Mouse (Mus musculus) G1E (cell line): ENCODE data around the gene Rps6ka1. TPM values are rescaled to one million over a fixed set of nuclear protein-coding genes. Genes with fewer than 3 reads are reported as not detected.
"Not testable (repeated sequence)": the region's sequence is repeated elsewhere in the genome, so short reads cannot be mapped to it uniquely, and the experiment has no call there.

Source experiments
- ATAC-seq: 2 replicates; pipeline ENCODE4 v1.8.0; 2016; ENCODE audit warnings: mild to moderate bottlenecking; ENCODE audit not compliant: insufficient number of reproducible peaks, poor library complexity, low FRiP score, severe bottlenecking; ENCODE audit errors: extremely low read depth
- DNase-seq: peaks from one replicate; pipeline ENCODE4 v3.0.0; 2012; ENCODE audit warnings: low spot score
- H3K27me3 ChIP-seq: 2 replicates; pipeline ENCODE4 v1.6.1; 2012; ENCODE audit warnings: mild to moderate bottlenecking, low read length, inconsistent platforms; ENCODE audit not compliant: insufficient read depth
- H3K36me3 ChIP-seq: replicated peaks from 2 replicates; pipeline ENCODE3; 2012; ENCODE audit warnings: mild to moderate bottlenecking, inconsistent platforms
- H3K4me1 ChIP-seq: 2 replicates; pipeline ENCODE4 v1.6.1; 2012; ENCODE audit warnings: low read depth, low read length, inconsistent platforms, mixed read lengths; ENCODE audit not compliant: insufficient read depth
- H3K4me3 ChIP-seq: 2 replicates; pipeline ENCODE4 v1.5.1; 2012; ENCODE audit warnings: low read depth, mild to moderate bottlenecking, inconsistent platforms, low read length, moderate library complexity, mixed read lengths
- H3K9me3 ChIP-seq: replicated peaks from 2 replicates; pipeline ENCODE4 v1.6.1; 2012; ENCODE audit warnings: inconsistent platforms
- CTCF ChIP-seq: IDR thresholded peaks from 2 replicates; pipeline ENCODE4 v1.5.1; 2012; ENCODE audit warnings: low read depth, low read length, inconsistent platforms, mixed read lengths
- GATA1 ChIP-seq: IDR thresholded peaks from 2 replicates; pipeline ENCODE4 v1.6.1; 2012; ENCODE audit warnings: borderline replicate concordance, low read length, inconsistent platforms, mixed read lengths
- GATA2 ChIP-seq: IDR thresholded peaks from 2 replicates; pipeline ENCODE4 v1.6.1; 2012; ENCODE audit warnings: low read depth, low read length, inconsistent platforms, borderline replicate concordance
- POLR2AphosphoS5 ChIP-seq: IDR thresholded peaks from 2 replicates; pipeline ENCODE4 v1.6.1; 2012; ENCODE audit warnings: low read depth, low read length, inconsistent platforms; ENCODE audit not compliant: insufficient replicate concordance
- TAL1 ChIP-seq: conservative IDR thresholded peaks from 2 replicates; pipeline ENCODE4 v1.6.1; 2012; ENCODE audit warnings: low read depth, low read length, inconsistent platforms, mixed read lengths
- polyA plus RNA-seq: library from polyadenylated mRNA; stranded (reverse); fragments of >175 nt; gene quantifications from 2 replicates; pipeline ENCODE4 v1.2.3, GENCODE M21; 2012
- total RNA-seq, 2 experiments: library from RNA; stranded (forward) in 1 of 2; stranded (reverse) in 1 of 2; fragments of 200-1000 nt in 1 of 2; fragments of >200 nt in 1 of 2; fragmentation: Nextera tagmentation in 1 of 2; gene quantifications; 2 replicates each; pipeline ENCODE4 v1.2.3; 2014 to 2017

The Rps6ka1 gene
- total and polyA plus RNA-seq, 3 experiments, result 27.3 to 29.7 (median 27.4) TPM

DNA sequence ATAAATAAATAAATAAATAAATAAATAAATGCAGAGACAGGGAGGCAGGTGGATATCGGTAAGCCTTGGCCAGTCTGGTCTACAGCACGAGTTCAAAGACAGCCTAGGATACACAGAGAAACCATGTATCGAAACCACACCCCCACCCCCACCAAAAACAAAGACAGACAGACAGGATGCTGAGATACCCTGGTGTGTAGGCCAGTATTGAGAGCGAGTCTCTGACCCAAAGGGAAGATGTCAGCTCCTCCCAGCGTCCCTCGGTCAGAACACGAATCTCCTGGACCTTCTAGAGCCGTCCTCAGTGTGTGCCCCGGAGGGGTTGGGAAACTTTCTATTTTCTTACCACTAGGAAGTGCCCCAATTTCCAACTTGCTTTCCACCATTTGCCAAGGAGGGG lies 42.5 kb downstream of the Rps6ka1 start:
- Histone ChIP-seq H3K4me1 (peaks cover 24% of the 10 kb centered on the region), H3K27me3 (peaks cover 15% of the 10 kb centered on the region; the same call in 1 of the 2 replicates), H3K4me3 (no peak overlapping the region), H3K9me3 (no peaks in the 10 kb centered on the region), H3K36me3 (peaks cover 14% of the 10 kb centered on the region)
- DNase-seq, result no peak
- TF ChIP-seq GATA1 (no peak), CTCF (no peak), POLR2AphosphoS5 (no peak), TAL1 (no peak)
- no peak for ATAC-seq

DNA sequence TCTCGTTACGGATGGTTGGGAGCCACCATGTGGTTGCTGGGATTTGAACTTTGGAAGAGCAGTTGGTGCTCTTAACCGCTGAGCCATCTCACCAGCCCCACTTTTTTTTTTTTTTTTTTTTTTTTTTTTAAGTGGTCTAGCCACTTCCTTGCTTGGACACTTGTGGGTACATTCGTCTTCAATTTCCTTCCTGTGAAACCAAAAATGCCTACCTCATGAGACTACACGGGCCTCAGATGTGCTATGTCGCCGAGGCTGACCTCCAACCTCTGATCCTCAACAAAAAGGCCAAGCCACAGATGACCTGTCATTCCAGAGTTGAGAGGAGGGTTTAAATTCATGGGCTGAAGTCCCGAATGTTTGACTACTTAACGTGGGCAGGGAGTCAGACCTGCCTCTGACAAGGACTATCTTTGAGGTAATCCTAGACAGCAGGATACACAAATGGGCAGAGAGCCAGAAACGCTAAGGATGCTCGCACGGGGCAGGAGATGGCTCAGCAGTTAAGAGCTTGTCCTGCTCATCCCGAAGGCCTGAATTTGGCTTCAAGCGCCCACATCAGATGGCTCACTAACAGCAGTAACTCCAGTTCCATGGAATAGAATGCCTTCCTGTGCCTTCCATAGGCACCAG lies 43.3 kb downstream of the Rps6ka1 start:
- DNase-seq, result no peak
- H3K4me3 ChIP-seq, result no peak overlapping the region

DNA sequence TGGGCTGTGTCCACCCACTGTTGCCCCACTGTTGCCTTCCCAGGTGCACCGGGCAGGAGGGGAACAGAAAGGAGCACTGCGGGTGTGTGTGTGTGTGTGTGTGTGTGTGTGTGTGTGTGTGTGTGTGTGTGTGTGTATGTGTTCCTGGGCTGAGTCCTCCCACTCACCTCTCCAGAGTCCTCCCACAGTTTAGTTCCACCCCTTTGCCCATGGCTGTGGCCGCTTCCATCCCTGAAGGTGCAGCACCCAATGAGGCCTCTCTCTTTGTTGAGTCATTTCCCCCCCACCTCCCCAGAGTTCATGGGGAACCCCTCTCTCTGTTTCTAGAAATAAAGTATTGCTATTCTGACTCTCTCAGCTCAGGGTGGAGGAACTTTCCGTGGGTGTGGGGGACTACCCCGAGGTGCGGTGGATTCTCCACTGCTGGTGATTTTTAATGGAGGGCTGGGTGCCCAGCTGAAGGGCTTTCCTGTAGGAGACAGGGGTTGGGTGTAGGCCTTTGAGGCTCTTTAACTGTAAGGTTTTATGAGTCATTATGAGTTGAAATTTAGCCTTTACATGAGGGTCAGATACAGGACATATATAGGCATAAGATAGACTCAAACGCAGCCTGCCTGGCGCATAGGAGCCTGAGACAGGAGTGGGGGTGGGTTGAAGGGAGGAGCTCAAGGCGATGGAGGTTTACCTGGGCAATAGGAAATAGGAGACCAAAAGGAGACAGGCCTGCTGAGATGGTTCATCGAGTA lies 44.4 kb downstream of the Rps6ka1 start:
- TF ChIP-seq POLR2AphosphoS5 (no peak), GATA2 (no peak), GATA1 (no peak), TAL1 (no peak), CTCF (no peak)
- Histone ChIP-seq H3K9me3 (no peaks in the 10 kb centered on the region), H3K4me1 (peaks cover 25% of the 10 kb centered on the region), H3K4me3 (peak overlapping the region; percentile 34; the same call in 1 of the 2 replicates), H3K36me3 (peaks cover 9% of the 10 kb centered on the region), H3K27me3 (peaks cover 11% of the 10 kb centered on the region; the same call in 1 of the 2 replicates)
- no peak for ATAC-seq
- peak; percentile 64 for DNase-seq

More for the DNA sequence above, 43.3 kb downstream of the Rps6ka1 start:
- Histone ChIP-seq H3K9me3 (no peaks in the 10 kb centered on the region), H3K27me3 (peaks cover 15% of the 10 kb centered on the region; the same call in 1 of the 2 replicates), H3K36me3 (peaks cover 14% of the 10 kb centered on the region), H3K4me1 (peaks cover 24% of the 10 kb centered on the region)
- no peak for ATAC-seq
- TF ChIP-seq CTCF (no peak), POLR2AphosphoS5 (no peak), GATA1 (no peak), GATA2 (no peak), TAL1 (no peak)

DNA sequence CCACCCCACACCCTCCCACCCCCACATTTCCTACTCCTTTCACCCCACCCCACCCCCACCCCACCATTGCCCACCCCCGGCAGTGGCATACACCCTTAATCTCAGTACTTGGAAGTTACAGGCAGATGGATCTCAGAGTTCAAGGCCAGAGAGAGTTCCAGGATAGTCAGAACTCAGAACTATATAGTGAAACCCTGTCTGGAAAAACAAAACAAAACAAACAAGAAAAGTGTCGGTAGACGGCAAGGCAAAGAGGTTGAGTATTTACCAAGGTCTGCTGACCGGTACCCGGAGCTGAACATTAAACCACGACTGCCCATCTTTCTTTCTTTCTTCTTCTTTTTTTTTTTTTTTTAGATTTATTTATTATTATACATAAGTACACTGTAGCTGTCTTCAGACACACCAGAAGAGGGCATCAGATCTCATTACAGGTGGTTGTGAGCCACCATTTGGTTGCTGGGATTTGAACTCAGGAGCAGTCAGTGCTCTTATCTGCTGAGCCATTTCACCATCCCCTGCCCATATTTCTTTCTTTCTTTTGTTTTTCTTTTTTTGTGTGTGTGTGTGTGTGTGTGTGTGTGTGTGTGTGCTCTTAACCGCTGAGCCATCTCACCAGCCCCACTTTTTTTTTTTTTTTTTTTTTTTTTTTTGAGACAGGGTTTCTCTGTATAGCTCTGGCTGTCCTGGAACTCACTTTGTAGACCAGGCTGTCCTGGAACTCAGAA lies 45.7 kb downstream of the Rps6ka1 start:
- H3K9me3 ChIP-seq, H3K36me3 ChIP-seq, H3K4me3 ChIP-seq, ATAC-seq, DNase-seq, H3K27me3 ChIP-seq: not testable (repeated sequence)
- H3K4me1 ChIP-seq, result peaks cover 27% of the 10 kb centered on the region

DNA sequence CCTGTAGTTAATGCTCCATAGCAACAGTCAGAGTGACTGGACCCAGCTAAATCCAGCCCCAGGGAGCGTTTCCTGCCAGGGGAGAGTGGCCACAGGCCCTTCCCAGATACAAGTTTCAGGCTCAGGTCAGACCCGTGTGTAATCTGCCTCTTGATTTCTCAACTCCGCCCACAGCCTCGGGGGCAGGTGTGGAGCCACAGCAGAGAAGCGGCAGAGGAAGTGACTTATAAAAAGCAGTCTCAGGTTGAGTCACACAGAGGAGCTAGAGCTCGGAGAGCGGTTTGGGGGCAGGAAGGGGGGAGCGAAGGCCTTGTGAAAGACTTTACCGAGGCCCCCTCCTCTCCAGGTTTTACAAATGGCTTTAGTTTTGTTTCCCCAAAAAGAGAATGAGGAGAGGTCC lies 46.6 kb downstream of the Rps6ka1 start:
- TF ChIP-seq GATA1, result no peak
- H3K4me3 ChIP-seq, result no peak overlapping the region; the same call in 1 of the 2 replicates
- ATAC-seq (peak; percentile 34; the same call in 1 of the 2 replicates), DNase-seq (peak; percentile 43)
- peaks cover 27% of the 10 kb centered on the region for H3K4me1 ChIP-seq
- H3K9me3 ChIP-seq, result no peaks in the 10 kb centered on the region
- H3K36me3 ChIP-seq, result no peaks in the 10 kb centered on the region
- 0 out of 2 replicates have a peak, but pooled peaks cover 3% of the 10 kb centered on the region for H3K27me3 ChIP-seq

DNA sequence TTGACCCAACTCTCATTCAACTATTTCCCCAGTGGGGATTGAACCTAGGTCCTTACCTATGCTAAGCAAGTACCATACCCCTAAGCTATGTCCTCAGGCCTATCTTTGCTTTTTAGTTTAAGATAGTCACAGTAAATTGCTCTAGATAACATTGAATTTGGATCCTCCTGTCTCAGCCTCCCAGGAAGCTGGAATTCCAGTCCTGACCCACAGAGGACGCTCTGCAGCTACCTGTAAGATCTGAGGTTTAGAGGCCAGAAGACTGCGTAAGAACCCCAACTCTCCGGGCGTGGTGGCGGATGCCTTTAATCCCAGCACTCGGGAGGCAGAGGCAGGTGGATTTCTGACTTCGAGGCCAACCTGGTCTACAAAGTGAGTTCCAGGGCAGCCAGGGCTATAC lies 47.1 kb downstream of the Rps6ka1 start:
- H3K27me3 ChIP-seq, result 0 out of 2 replicates have a peak, but pooled peaks cover 3% of the 10 kb centered on the region
- DNase-seq, result no peak
- H3K36me3 ChIP-seq, result no peaks in the 10 kb centered on the region
- ATAC-seq, result no peak
- TF ChIP-seq GATA2, result no peak
- TF ChIP-seq TAL1, result no peak
- no peak for TF ChIP-seq GATA1
- TF ChIP-seq CTCF, result no peak
- no peak for TF ChIP-seq POLR2AphosphoS5
- H3K4me3 ChIP-seq, result no peak overlapping the region
- peaks cover 27% of the 10 kb centered on the region for H3K4me1 ChIP-seq
- no peaks in the 10 kb centered on the region for H3K9me3 ChIP-seq
